Mouse (Mus musculus): ENCODE measurements around the gene Tyro3. TPM values are rescaled to one million over a fixed set of nuclear protein-coding genes. Genes with fewer than 3 reads are reported as not detected.
A peak's percentile ranks its signal among the peaks of the same experiment; 100 is the strongest.

The Tyro3 gene
- polyA plus RNA-seq (2012; rRNA removed) = 164 and 169 TPM in 2 replicates

- TF ChIP-seq POLR2A (IDR thresholded peaks at IDR 0.05; ENCODE audit: extremely low read depth, insufficient read depth, low read length) (no peak), CTCF (IDR thresholded peaks at IDR 0.05; ENCODE audit: extremely low read depth, insufficient read depth, low read length) (no peak)
- Histone ChIP-seq H3K4me3 (ENCODE audit: insufficient read depth, low read length) (no peak within 1 kb of the TSS), H3K4me1 (ENCODE audit: control insufficient read depth, insufficient read depth, low read length) (peaks cover 6% of the 10 kb centered on the region), H3K27ac (ENCODE audit: insufficient read depth, low read length) (0 out of 2 replicates have a peak within 1 kb of the TSS, but pooled peaks have one; percentile 21)
Observed at GRCm38 (mm10) chr2:119797279-119797783, at the start of gene Tyro3. Gene Tyro3, plus strand, starts transcription at chr2:119797733.

- Histone ChIP-seq H3K27ac (ENCODE audit: insufficient read depth, low read length) (peak overlapping the region; percentile 42; the same call in 1 of the 2 replicates), H3K4me3 (ENCODE audit: insufficient read depth, low read length) (no peak overlapping the region), H3K4me1 (ENCODE audit: control insufficient read depth, insufficient read depth, low read length) (peaks cover 11% of the 10 kb centered on the region)
- TF ChIP-seq CTCF (IDR thresholded peaks at IDR 0.05; ENCODE audit: extremely low read depth, insufficient read depth, low read length) = no peak
- TF ChIP-seq POLR2A (IDR thresholded peaks at IDR 0.05; ENCODE audit: extremely low read depth, insufficient read depth, low read length) = no peak
Observed at GRCm38 (mm10) chr2:119749260-119749659, 48.3 kb upstream of the Tyro3 start.

GRCm38 (mm10) chr2:119757601-119758100 lies 39.9 kb upstream of the Tyro3 start:
- H3K4me3 ChIP-seq (ENCODE audit: insufficient read depth, low read length) = peak overlapping the region; percentile 44
- TF ChIP-seq CTCF (IDR thresholded peaks at IDR 0.05; ENCODE audit: extremely low read depth, insufficient read depth, low read length) (no peak), POLR2A (IDR thresholded peaks at IDR 0.05; ENCODE audit: extremely low read depth, insufficient read depth, low read length) (no peak)
- H3K4me1 ChIP-seq (ENCODE audit: control insufficient read depth, insufficient read depth, low read length) = peaks cover 1% of the 10 kb centered on the region; the same call in 1 of the 2 replicates
- H3K27ac ChIP-seq (ENCODE audit: insufficient read depth, low read length) = peak overlapping the region; percentile 66; the same call in 1 of the 2 replicates

GRCm38 (mm10) chr2:119758101-119758843 lies 39.3 kb upstream of the Tyro3 start:
- H3K27ac ChIP-seq (ENCODE audit: insufficient read depth, low read length) = peak overlapping the region; percentile 66
- TF ChIP-seq POLR2A (IDR thresholded peaks at IDR 0.05; ENCODE audit: extremely low read depth, insufficient read depth, low read length) (no peak), CTCF (IDR thresholded peaks at IDR 0.05; ENCODE audit: extremely low read depth, insufficient read depth, low read length) (no peak)
- peaks cover 1% of the 10 kb centered on the region; the same call in 1 of the 2 replicates for H3K4me1 ChIP-seq (ENCODE audit: control insufficient read depth, insufficient read depth, low read length)
- peak overlapping the region; percentile 44 for H3K4me3 ChIP-seq (ENCODE audit: insufficient read depth, low read length)

- no peak for TF ChIP-seq CTCF (IDR thresholded peaks at IDR 0.05; ENCODE audit: extremely low read depth, insufficient read depth, low read length)
- no peak for TF ChIP-seq POLR2A (IDR thresholded peaks at IDR 0.05; ENCODE audit: extremely low read depth, insufficient read depth, low read length)
- Histone ChIP-seq H3K27ac (ENCODE audit: insufficient read depth, low read length) (no peak overlapping the region), H3K4me3 (ENCODE audit: insufficient read depth, low read length) (peak overlapping the region; percentile 44), H3K4me1 (ENCODE audit: control insufficient read depth, insufficient read depth, low read length) (peaks cover 1% of the 10 kb centered on the region; the same call in 1 of the 2 replicates)
Observed at GRCm38 (mm10) chr2:119758844-119759835, 38.4 kb upstream of the Tyro3 start.

- no peak within 1 kb of the TSS for H3K27ac ChIP-seq (ENCODE audit: insufficient read depth, low read length)
- no peak for TF ChIP-seq POLR2A (IDR thresholded peaks at IDR 0.05; ENCODE audit: extremely low read depth, insufficient read depth, low read length)
- TF ChIP-seq CTCF (IDR thresholded peaks at IDR 0.05; ENCODE audit: extremely low read depth, insufficient read depth, low read length) = no peak
- peak within 1 kb of the TSS; percentile 44; the same call in 1 of the 2 replicates for H3K4me3 ChIP-seq (ENCODE audit: insufficient read depth, low read length)
- H3K4me1 ChIP-seq (ENCODE audit: control insufficient read depth, insufficient read depth, low read length) = peaks cover 1% of the 10 kb centered on the region; the same call in 1 of the 2 replicates
Observed at GRCm38 (mm10) chr2:119760251-119760650, 37.3 kb upstream of the Tyro3 start, which contains the start of gene Ltk. Gene Ltk, minus strand, starts transcription at chr2:119760431.

- peaks cover 1% of the 10 kb centered on the region; the same call in 1 of the 2 replicates for H3K4me1 ChIP-seq (ENCODE audit: control insufficient read depth, insufficient read depth, low read length)
- no peak overlapping the region for H3K27ac ChIP-seq (ENCODE audit: insufficient read depth, low read length)
- H3K4me3 ChIP-seq (ENCODE audit: insufficient read depth, low read length) = no peak overlapping the region
- TF ChIP-seq POLR2A (IDR thresholded peaks at IDR 0.05; ENCODE audit: extremely low read depth, insufficient read depth, low read length) (no peak), CTCF (IDR thresholded peaks at IDR 0.05; ENCODE audit: extremely low read depth, insufficient read depth, low read length) (no peak)
Observed at GRCm38 (mm10) chr2:119762276-119762675, 35.3 kb upstream of the Tyro3 start.

GRCm38 (mm10) chr2:119763924-119764323 lies 33.6 kb upstream of the Tyro3 start:
- H3K4me3 ChIP-seq (ENCODE audit: insufficient read depth, low read length) = no peak overlapping the region
- TF ChIP-seq CTCF (IDR thresholded peaks at IDR 0.05; ENCODE audit: extremely low read depth, insufficient read depth, low read length) = no peak
- TF ChIP-seq POLR2A (IDR thresholded peaks at IDR 0.05; ENCODE audit: extremely low read depth, insufficient read depth, low read length) = no peak
- no peak overlapping the region for H3K27ac ChIP-seq (ENCODE audit: insufficient read depth, low read length)
- no peaks in the 10 kb centered on the region for H3K4me1 ChIP-seq (ENCODE audit: control insufficient read depth, insufficient read depth, low read length)

- H3K27ac ChIP-seq (ENCODE audit: insufficient read depth, low read length) = no peak overlapping the region
- no peak overlapping the region for H3K4me3 ChIP-seq (ENCODE audit: insufficient read depth, low read length)
- no peaks in the 10 kb centered on the region for H3K4me1 ChIP-seq (ENCODE audit: control insufficient read depth, insufficient read depth, low read length)
- TF ChIP-seq CTCF (IDR thresholded peaks at IDR 0.05; ENCODE audit: extremely low read depth, insufficient read depth, low read length) = peak; percentile 25; the same call in 1 of the 2 replicates
- TF ChIP-seq POLR2A (IDR thresholded peaks at IDR 0.05; ENCODE audit: extremely low read depth, insufficient read depth, low read length) = no peak
Observed at GRCm38 (mm10) chr2:119767246-119767645, 30.3 kb upstream of the Tyro3 start.

All from cortical plate, adult 2 months (tissue).